Mouse (Mus musculus) intestine, embryonic 15.5 days (tissue): ENCODE results near the gene Akap6. TPM values are rescaled to one million over a fixed set of nuclear protein-coding genes. Genes with fewer than 3 reads are reported as not detected.

ENCODE experiments used
- ATAC-seq: fragments of 200-750 bp; cut with Nextera tagmentation; 2 replicates; pipeline ENCODE4 v1.8.0; 2017; ENCODE audit warnings: moderate TSS enrichment, moderate library complexity
- H3K27ac ChIP-seq: fragments of 300-500 bp; sonication (generic); 2 replicates; pipeline ENCODE4 v1.5.1; 2015; ENCODE audit warnings: mild to moderate bottlenecking, inconsistent platforms
- H3K27me3 ChIP-seq: fragments of 300-500 bp; sonication (generic); replicated peaks from 2 replicates; pipeline ENCODE4 v1.6.1; 2015; ENCODE audit warnings: inconsistent platforms
- H3K36me3 ChIP-seq: fragments of 300-500 bp; sonication (generic); 2 replicates; pipeline ENCODE4 v1.6.1; 2015; ENCODE audit warnings: inconsistent platforms
- H3K4me1 ChIP-seq: fragments of 300-500 bp; sonication (generic); replicated peaks from 2 replicates; pipeline ENCODE4 v1.6.1; 2015; ENCODE audit warnings: inconsistent platforms
- H3K4me2 ChIP-seq: fragments of 300-500 bp; sonication (generic); replicated peaks from 2 replicates; pipeline ENCODE4 v1.6.1; 2015; ENCODE audit warnings: mild to moderate bottlenecking, inconsistent platforms
- H3K4me3 ChIP-seq: fragments of 300-500 bp; sonication (generic); replicated peaks from 2 replicates; pipeline ENCODE4 v1.5.1; 2015; ENCODE audit warnings: inconsistent platforms
- H3K9ac ChIP-seq: fragments of 300-500 bp; sonication (generic); 2 replicates; pipeline ENCODE4 v1.6.1; 2015; ENCODE audit warnings: inconsistent platforms
- H3K9me3 ChIP-seq: fragments of 300-500 bp; sonication (generic); 2 replicates; pipeline ENCODE4 v1.6.1; 2016; ENCODE audit warnings: inconsistent platforms
- WGBS: fragments of 180-500 bp; shearing (Covaris S2); methylation state at CpG from one replicate; pipeline ENCODE4 v1.1.7; 2015; 5-methylcytosine and 5-hydroxymethylcytosine counted together
- polyA plus RNA-seq: library from polyadenylated mRNA; unstranded; fragments of >200 nt; fragmentation: Nextera tagmentation; extraction: Ambion mirVana; gene quantifications from 2 replicates; pipeline ENCODE4 v1.2.1, GENCODE M21; 2015

Gene Akap6
- polyA plus RNA-seq, 1 experiment from 2014 or later = 1.9 TPM

DNA sequence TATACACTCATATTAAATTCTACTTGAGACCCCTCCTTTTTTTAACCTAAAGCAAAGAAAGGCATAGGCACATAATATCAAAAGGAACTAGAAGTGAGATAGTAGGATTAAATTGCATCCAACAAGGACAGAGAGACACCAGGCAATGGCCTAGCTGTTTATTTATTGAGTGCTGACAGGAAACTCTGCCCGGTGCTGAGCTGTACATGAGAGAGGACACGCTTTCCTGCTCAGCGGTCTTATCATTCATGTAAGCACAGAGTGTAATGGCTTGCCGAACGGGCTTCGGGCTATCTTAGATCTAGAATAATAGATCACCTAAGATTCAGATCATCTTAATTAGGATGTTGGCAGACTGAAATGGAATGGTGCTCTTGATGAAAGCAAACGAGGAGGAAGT is 245.1 kb downstream of the Akap6 start:
- Histone ChIP-seq H3K4me1 (no peaks in the 10 kb centered on the region), H3K36me3 (no peaks in the 10 kb centered on the region), H3K27me3 (no peaks in the 10 kb centered on the region), H3K9ac (no peak overlapping the region), H3K9me3 (no peaks in the 10 kb centered on the region), H3K4me2 (no peak overlapping the region), H3K27ac (no peak overlapping the region), H3K4me3 (no peak overlapping the region)
- ATAC-seq = no peak
- WGBS = 70% methylated on average over 7 of the region's 7 CpGs

DNA sequence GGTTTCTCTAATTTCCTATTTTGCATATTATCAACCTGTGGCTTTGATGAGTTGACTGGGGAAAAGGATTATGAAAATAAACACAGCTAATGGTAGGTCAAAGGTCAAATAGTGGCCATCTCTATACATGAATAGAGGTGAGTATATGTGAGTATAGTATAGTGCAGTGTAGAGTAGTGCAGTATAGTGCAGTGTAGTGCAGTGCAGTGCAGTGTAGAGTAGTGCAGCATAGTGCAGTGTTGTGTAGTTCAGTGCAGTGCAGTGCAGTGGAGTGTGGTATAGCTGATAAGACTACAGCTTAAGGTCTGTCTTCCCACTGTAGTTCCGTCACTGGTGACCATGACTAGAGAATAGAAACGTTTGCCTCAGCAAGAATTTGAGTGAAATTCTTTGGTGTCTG is 245.8 kb downstream of the Akap6 start:
- H3K27ac ChIP-seq = no peak overlapping the region
- no peak overlapping the region for H3K9ac ChIP-seq
- H3K9me3 ChIP-seq = no peaks in the 10 kb centered on the region
- WGBS = 85% methylated on average over 2 of the region's 2 CpGs
- H3K4me1 ChIP-seq = no peaks in the 10 kb centered on the region
- no peaks in the 10 kb centered on the region for H3K27me3 ChIP-seq
- H3K36me3 ChIP-seq = no peaks in the 10 kb centered on the region
- no peak overlapping the region for H3K4me2 ChIP-seq
- no peak overlapping the region for H3K4me3 ChIP-seq
- ATAC-seq = no peak

DNA sequence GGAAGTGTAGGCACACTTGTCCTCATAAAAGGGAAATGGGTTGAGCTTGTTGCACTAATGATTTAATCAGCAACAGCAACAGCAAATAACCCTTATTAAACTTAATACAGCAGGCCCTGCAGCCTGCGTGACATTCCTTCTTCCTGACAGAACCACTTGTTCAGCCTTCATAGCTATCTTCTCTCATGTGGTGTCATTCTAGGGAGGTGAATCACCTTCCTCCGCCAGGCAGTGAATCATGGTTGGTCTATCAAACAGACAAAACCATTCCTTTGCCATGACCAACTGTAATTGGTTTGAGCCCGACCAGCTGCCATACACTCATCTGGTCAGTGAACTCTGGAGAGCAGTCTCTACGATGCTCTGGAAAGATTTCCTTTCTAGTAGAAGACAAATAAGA is 251.5 kb downstream of the Akap6 start:
- Histone ChIP-seq H3K27ac (no peak overlapping the region), H3K27me3 (no peaks in the 10 kb centered on the region), H3K4me2 (no peak overlapping the region), H3K9ac (no peak overlapping the region), H3K36me3 (no peaks in the 10 kb centered on the region), H3K9me3 (no peaks in the 10 kb centered on the region), H3K4me1 (no peaks in the 10 kb centered on the region), H3K4me3 (no peak overlapping the region)
- WGBS = 65% methylated on average over 4 of the region's 4 CpGs
- ATAC-seq = no peak

DNA sequence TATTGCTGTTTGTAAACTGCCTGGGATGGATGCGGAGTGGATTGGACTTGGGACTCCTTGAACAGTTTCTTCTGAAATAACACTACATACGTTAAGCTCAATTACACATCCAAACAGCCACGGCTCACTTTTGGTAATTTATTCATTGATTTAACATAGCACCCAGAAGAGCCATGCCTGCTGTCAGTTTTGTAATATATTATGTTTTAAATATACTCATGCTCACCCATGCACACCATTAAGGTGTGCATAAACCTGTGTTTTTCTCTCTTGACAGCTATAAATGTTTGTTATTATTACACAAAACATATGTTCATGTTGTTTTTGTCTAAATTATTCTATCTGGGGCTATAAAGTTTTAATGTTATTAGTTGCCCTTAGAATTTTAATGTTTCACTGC is 258.4 kb downstream of the Akap6 start:
- H3K4me2 ChIP-seq = no peak overlapping the region
- no peak overlapping the region for H3K27ac ChIP-seq
- no peak overlapping the region for H3K4me3 ChIP-seq
- ATAC-seq = no peak
- no peaks in the 10 kb centered on the region for H3K27me3 ChIP-seq
- H3K36me3 ChIP-seq = no peaks in the 10 kb centered on the region
- H3K4me1 ChIP-seq = no peaks in the 10 kb centered on the region
- H3K9ac ChIP-seq = no peak overlapping the region
- 58% methylated on average over 3 of the region's 3 CpGs for WGBS
- H3K9me3 ChIP-seq = no peaks in the 10 kb centered on the region

DNA sequence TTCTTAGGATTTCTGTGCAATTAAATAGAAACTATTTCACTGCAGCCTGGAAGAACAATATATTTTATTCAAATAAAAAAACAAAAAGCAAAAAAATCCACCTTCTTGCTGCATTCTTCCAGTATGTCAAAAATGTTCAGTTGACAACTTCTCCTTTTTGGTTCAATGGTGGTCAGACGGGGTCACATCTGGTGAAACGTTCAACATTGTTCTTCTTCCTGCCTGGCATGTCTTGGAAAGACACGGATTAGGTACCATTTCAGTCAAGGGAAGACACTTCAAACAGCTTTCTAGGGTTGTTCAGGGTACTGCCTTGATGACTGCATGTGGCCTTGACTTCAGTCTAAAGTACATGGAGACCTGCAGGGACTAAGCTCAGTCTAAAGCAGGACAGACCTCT is 258.8 kb downstream of the Akap6 start:
- Histone ChIP-seq H3K36me3 (no peaks in the 10 kb centered on the region), H3K4me1 (no peaks in the 10 kb centered on the region), H3K9ac (no peak overlapping the region), H3K4me3 (no peak overlapping the region), H3K4me2 (no peak overlapping the region), H3K9me3 (no peaks in the 10 kb centered on the region), H3K27ac (no peak overlapping the region), H3K27me3 (no peaks in the 10 kb centered on the region)
- ATAC-seq = no peak
- WGBS = 63% methylated on average over 3 of the region's 3 CpGs

DNA sequence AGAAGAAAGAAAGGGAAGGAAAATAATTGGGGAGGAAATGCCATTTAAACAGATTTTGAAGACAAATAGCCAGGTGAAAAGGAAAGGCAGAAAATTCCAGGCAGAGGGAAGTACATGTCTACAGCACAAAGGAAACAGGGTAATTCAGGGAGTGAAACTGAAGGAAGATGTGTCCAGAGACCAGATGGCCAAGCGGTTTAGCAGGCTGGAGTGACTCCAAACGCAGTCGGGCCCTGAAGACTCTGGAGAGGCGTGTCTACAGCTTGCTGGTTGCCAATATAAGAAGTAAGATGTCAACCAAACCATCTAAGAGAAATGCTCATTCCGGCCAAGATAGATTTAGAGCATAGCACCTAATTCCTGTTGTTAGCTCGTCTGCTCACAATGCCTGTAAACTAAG is 292.6 kb downstream of the Akap6 start:
- Histone ChIP-seq H3K4me3 (no peak overlapping the region), H3K9me3 (no peaks in the 10 kb centered on the region), H3K36me3 (no peaks in the 10 kb centered on the region), H3K4me2 (no peak overlapping the region), H3K27me3 (no peaks in the 10 kb centered on the region), H3K27ac (no peak overlapping the region), H3K9ac (no peak overlapping the region), H3K4me1 (no peaks in the 10 kb centered on the region)
- no peak for ATAC-seq
- 70% methylated on average over 6 of the region's 6 CpGs for WGBS

DNA sequence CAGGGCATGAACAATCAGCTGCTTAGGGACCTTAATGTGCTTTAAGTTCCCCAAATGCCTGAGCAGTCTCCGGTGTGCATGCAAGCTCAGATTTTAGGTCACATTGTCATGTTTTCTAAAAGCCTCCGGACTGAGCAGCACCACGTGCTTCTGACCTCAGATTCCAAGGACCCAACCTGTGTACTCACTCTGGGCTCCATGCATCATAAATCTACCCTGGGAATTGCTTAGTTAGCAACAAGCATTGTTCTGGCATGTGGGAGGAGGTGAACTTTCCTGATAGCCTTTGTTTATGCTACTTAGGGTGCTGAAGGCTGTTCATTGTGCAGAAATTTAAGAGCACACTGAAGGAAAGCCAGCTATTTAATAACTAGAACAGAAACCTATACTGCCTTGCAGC is 313.2 kb downstream of the Akap6 start:
- Histone ChIP-seq H3K4me1 (no peaks in the 10 kb centered on the region), H3K9me3 (no peaks in the 10 kb centered on the region), H3K4me2 (no peak overlapping the region), H3K4me3 (no peak overlapping the region), H3K36me3 (no peaks in the 10 kb centered on the region), H3K9ac (no peak overlapping the region), H3K27me3 (no peaks in the 10 kb centered on the region), H3K27ac (no peak overlapping the region)
- ATAC-seq = no peak
- WGBS = 5% methylated on average over 3 of the region's 3 CpGs

DNA sequence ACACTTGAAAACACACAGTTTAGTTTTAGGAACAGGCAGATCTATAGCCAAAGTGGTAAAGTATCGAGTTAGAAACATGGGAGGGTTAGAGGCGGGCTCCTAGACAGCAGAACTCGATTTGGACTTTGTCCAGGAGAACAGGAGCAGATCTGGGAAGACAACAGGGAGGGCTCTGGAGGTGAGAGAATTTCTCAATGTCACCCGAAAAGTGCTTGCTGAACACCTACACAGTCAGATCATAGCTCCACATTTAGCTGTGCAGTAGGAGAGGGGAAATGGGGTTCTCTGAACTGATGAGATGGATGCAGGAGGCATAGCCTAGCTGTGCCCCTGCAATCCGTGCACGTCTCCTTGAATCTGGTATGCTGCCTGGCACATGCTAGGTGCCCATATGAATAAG is 315.4 kb downstream of the Akap6 start:
- H3K4me2 ChIP-seq = no peak overlapping the region
- no peaks in the 10 kb centered on the region for H3K27me3 ChIP-seq
- H3K36me3 ChIP-seq = no peaks in the 10 kb centered on the region
- no peaks in the 10 kb centered on the region for H3K9me3 ChIP-seq
- H3K4me3 ChIP-seq = no peak overlapping the region
- no peaks in the 10 kb centered on the region for H3K4me1 ChIP-seq
- H3K9ac ChIP-seq = no peak overlapping the region
- H3K27ac ChIP-seq = no peak overlapping the region
- ATAC-seq = no peak
- 82% methylated on average over 6 of the region's 6 CpGs for WGBS

DNA sequence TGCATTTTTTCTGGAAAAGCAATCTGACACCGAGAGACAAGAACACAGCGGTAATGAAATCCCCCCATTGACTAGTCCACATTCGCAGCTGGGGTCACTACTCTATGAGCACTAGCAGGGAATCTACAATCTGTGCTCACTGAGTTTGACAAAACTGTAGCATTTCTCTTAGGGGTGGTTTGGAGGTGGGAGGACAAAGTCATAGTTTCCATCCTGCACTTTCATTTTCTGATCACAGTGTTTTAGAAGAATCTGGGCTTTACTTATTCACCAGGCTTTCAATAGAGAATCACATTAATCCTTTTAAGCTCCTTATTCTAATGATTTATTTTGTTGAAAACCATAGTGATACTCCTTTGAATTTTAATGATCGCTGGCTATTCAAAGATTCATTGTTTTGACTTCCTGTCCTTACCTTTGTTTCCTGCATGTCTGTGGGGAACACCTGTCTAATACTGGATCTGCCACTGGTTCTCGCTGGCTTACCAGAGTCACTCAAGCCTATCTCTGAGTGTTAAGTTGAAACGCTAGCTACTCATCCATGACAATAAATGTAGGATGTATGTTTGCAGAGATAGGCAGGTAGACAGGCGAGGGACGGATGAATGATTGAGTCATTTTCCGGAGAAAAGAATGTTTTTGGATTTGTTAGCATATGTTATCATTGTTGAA is 325.5 kb downstream of the Akap6 start:
- Histone ChIP-seq H3K4me1 (no peaks in the 10 kb centered on the region), H3K27me3 (no peaks in the 10 kb centered on the region), H3K9ac (no peak overlapping the region), H3K27ac (no peak overlapping the region), H3K4me3 (no peak overlapping the region), H3K9me3 (no peaks in the 10 kb centered on the region), H3K36me3 (no peaks in the 10 kb centered on the region), H3K4me2 (no peak overlapping the region)
- WGBS = 76% methylated on average over 9 of the region's 9 CpGs
- no peak for ATAC-seq

DNA sequence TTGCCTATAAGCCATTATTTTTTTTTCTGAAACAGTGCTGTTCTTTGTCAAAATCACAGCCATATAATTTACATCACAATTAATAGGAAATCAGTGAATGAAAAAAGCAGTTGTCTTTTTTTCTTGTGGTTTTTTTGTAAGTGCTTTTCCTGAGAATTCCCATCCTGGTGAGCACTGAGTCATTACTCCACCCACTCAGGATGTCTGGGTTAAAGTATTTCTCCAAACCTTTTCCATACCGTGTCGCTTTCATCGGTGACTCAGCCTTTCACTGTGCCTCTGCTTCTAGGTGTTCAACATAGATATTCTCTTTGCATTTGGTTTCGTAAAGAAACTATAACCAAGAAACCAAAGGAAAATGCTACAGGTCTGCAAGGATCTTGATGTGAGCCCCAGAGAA is 328.1 kb downstream of the Akap6 start:
- no peaks in the 10 kb centered on the region for H3K4me1 ChIP-seq
- H3K9ac ChIP-seq = no peak overlapping the region
- no peaks in the 10 kb centered on the region for H3K36me3 ChIP-seq
- H3K27ac ChIP-seq = no peak overlapping the region
- no peaks in the 10 kb centered on the region for H3K27me3 ChIP-seq
- WGBS = 77% methylated on average over 4 of the region's 4 CpGs
- ATAC-seq = no peak
- no peaks in the 10 kb centered on the region for H3K9me3 ChIP-seq
- no peak overlapping the region for H3K4me3 ChIP-seq
- H3K4me2 ChIP-seq = no peak overlapping the region

DNA sequence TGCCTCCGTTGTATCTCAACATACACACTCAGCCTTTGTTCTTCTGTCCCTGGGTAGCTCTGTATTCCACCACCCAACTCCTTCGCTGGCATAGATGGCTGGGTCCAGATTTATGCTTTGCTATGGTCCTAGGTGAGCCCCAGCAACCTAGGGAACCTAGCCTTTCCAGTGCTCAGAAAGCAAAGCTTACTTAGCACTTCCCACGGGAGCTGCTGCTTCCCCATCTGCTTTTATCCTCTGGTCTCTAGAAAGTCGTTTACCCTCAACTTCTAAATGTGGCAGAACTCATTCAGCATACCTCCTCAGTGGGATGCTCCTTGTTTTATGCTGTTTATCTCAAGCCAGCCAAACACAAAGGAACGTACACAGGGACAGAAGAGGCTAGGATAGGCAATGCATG is 329.7 kb downstream of the Akap6 start:
- Histone ChIP-seq H3K4me3 (no peak overlapping the region), H3K9me3 (no peaks in the 10 kb centered on the region), H3K36me3 (no peaks in the 10 kb centered on the region), H3K27ac (no peak overlapping the region), H3K4me1 (peaks cover 4% of the 10 kb centered on the region), H3K27me3 (no peaks in the 10 kb centered on the region), H3K4me2 (no peak overlapping the region), H3K9ac (no peak overlapping the region)
- ATAC-seq = no peak
- 51% methylated on average over 5 of the region's 5 CpGs for WGBS

DNA sequence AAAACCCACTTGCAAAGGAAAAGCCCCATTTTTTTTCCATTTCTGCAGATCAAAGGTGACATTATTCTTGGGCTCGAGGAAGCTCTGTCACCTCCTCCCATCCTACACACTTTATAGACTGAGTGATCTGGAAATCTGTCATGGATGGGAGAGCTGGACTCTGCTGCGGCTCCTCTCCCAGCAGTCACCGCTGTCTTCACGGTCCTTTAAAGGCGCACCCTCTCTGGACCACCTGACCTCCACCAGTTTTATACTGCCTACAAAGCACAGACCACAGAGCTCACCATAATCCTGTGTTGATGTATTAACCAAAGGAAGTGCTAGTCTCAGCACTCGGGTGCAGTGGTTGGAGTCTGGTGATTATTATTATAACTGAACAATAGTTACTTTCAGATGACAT is 330.7 kb downstream of the Akap6 start:
- Histone ChIP-seq H3K9ac (no peak overlapping the region), H3K9me3 (no peaks in the 10 kb centered on the region), H3K27ac (no peak overlapping the region), H3K4me1 (peaks cover 4% of the 10 kb centered on the region), H3K27me3 (no peaks in the 10 kb centered on the region), H3K4me3 (no peak overlapping the region), H3K4me2 (no peak overlapping the region), H3K36me3 (no peaks in the 10 kb centered on the region)
- WGBS = 78% methylated on average over 6 of the region's 6 CpGs
- ATAC-seq = no peak

DNA sequence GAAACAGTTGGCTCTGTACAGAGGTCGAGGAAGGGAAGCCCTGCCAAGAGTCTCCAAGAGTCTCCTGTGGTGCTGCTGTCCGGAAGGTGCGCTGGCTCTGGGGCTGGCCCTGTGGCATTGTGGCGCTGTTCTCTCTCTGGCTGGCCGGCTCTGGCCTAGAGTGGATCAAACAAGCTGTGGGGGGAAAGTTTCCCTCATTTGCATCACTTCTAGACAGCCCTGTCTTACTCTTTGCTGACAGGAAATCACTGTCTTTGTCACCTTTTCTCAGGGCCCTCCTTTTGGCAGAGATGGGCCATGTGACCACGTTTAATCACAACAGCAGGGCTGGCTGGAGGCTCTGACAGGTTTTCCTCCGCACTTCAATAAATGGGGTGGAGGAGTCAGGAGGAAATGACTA is 333.6 kb downstream of the Akap6 start:
- H3K9me3 ChIP-seq = no peaks in the 10 kb centered on the region
- no peak for ATAC-seq
- H3K27me3 ChIP-seq = no peaks in the 10 kb centered on the region
- peak overlapping the region; percentile 32; the same call in 1 of the 2 replicates for H3K4me2 ChIP-seq
- WGBS = 33% methylated on average over 7 of the region's 7 CpGs
- peaks cover 4% of the 10 kb centered on the region for H3K4me1 ChIP-seq
- H3K27ac ChIP-seq = no peak overlapping the region
- no peak overlapping the region for H3K4me3 ChIP-seq
- no peak overlapping the region for H3K9ac ChIP-seq
- no peaks in the 10 kb centered on the region for H3K36me3 ChIP-seq
